Mouse (Mus musculus) adrenal gland, postnatal 4 days (tissue): ENCODE results near the gene Wdr37. TPM values are rescaled to one million over a fixed set of nuclear protein-coding genes. Genes with fewer than 3 reads are reported as not detected.

Experiments used
- DNase-seq, 2 experiments: peaks; one replicate each; pipeline ENCODE4 v3.0.0; 2021 to 2022; ENCODE audit warnings: low spot score in 2 of 2, mixed read lengths in 2 of 2
- microRNA-seq: library from miRNA; unstranded; fragments of <30 nt; microRNA quantifications from one replicate; pipeline ENCODE4 v1.2.0, GENCODE M21; 2021
- total RNA-seq, 2 experiments: library from RNA; stranded (reverse); gene quantifications; 2 replicates each; pipeline ENCODE4 v1.2.3; 2021

Gene Wdr37
- total RNA-seq, 2 experiments from 2014 or later: 41.3 to 44.0 TPM

- DNase-seq: no peak
Observed at GRCm38 (mm10) chr13:8769654-8770227, 102.0 kb downstream of the Wdr37 start.

- DNase-seq: no peak
Observed at GRCm38 (mm10) chr13:8760940-8761339, 110.8 kb downstream of the Wdr37 start.

Small RNAs within 50 kb of the gene (microRNA-seq; reads per million reads assigned to microRNA genes)
- gene Gm22750: not detected

Other genes with a start within 250 kb of the Wdr37 start
- 10 to 100 TPM; 20.4 to 20.5 TPM for gene Idi1, start 13.6 kb upstream of the Wdr37 start, total RNA-seq
- not detected for gene Gm9745, start 76.3 kb upstream of the Wdr37 start, total RNA-seq
- not detected for gene Idi2, start 81.0 kb upstream of the Wdr37 start, total RNA-seq
- gene Gtpbp4, start 124.2 kb upstream of the Wdr37 start, total RNA-seq: 10 to 100 TPM; 55.4 to 63.4 TPM
- 10 to 100 TPM; 80.8 to 88.5 TPM for gene Larp4b, start 222.0 kb upstream of the Wdr37 start, total RNA-seq